Mouse (Mus musculus) left cerebral cortex, adult 2 months (tissue): ENCODE results near the gene Slc25a11. TPM values are rescaled to one million over a fixed set of nuclear protein-coding genes. Genes with fewer than 3 reads are reported as not detected.

Experiments used
- DNase-seq, 2 experiments: peaks; one replicate each; pipeline ENCODE4 v3.0.0; 2021 to 2022; ENCODE audit warnings: low spot score in 2 of 2, mixed read lengths in 1 of 2; ENCODE audit errors: extremely low spot score in 1 of 2
- H3K27ac ChIP-seq: fragments of 200-600 bp; 2 replicates; pipeline ENCODE4 v1.8.1; 2022
- H3K4me3 ChIP-seq: fragments of 200-600 bp; 2 replicates; pipeline ENCODE4 v1.8.1; 2022
- CTCF ChIP-seq: fragments of 200-600 bp; IDR thresholded peaks from 2 replicates; pipeline ENCODE4 v1.8.1; 2022; ENCODE audit warnings: antibody characterized with exemption, mild to moderate bottlenecking, moderate library complexity
- intact Hi-C: fragments of 180-260 bp; cut with DNase I; formaldehyde crosslinking; loops from one replicate; pipeline ENCODE4 v1.15.1; 2025
- total RNA-seq, 2 experiments: library from RNA; stranded (reverse); gene quantifications; 2 replicates each; pipeline ENCODE4 v1.2.3; 2021

Slc25a11 gene
- total RNA-seq, 2 experiments from 2014 or later: 107 to 117 TPM

DNA sequence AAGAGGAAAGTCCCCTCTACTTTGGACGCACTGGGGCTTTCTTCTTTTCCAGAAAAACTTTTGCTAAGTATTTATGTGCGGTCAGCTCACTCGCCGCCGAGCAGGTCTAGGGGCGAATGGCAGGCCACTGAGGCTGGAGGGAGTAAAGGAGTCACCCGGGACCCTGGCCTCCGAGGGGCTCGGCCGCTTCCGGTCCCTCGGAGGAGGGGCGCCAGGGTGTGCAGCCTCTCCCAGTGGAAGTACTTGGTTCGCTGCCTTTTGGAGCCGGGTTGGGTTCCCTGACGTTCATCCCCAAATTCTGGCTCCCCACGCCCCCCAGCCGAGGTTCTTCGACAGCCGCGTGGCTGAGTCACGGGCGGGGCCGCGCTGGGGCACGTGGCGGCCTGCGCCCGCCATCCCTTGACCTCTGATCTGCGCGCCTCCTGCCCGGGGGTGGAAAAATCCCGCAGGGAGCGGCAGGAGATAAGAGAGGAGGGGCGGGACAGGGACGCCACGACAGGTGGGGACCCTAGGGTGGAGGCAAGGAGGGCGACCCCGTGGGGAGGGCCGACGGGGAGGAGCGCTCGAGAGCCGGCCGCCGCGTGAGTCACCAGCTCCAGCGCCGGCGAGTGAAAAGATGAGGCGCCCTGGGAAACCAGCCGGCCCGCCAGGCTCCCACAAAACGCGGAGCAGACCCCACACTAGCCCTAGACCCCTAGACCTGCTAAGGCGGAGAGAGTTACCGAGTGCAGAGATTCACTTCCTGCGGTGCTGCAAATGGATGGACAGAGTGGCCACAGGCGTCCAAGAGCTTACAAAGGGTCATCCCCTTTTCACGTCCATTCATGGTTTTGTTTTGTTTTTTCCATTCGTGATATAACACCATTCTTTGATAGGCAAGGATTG is 8.5 kb upstream of the Slc25a11 start:
- no peak for TF ChIP-seq CTCF
- Histone ChIP-seq H3K4me3 (peak overlapping the region; percentile 100), H3K27ac (peak overlapping the region; percentile 64)
- intact Hi-C loops: loop anchor here (10.0 kb wide), 1 partner anchor 421 kb away; the partner anchor contains the start of genes 0610010K14Rik, Gm21988 and Rnasek
- no peak for DNase-seq

DNA sequence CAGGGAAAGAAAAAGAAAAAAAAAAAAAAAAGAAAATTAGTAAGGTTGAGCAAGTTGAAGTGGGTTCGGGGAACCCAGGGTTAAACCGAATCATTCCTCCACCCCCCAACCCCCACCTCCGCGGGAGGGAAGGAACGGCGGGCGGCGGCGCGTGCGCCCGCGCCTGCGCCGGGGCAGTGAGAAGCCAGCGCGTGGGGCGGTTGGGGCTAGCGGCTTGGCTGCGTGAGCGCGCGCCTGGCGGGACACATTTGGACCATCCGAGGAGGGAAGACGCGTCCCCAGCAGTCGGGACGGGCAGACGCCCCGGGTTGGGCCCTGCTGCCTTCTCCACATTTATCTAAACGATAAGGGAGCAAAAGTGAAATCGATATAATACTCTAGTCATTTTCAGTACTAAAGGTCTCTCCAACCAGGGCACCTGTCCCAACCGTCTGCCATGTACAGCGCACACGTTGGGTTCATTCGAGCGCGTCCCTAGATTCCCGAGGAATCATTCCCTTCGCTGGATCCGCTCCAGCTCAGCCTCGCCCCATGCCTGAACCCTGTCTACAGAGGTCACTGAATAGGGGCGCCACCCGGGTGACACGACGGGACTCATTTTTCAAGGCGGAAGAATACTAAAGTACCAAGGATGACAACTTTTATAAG is 7.8 kb upstream of the Slc25a11 start:
- intact Hi-C loops: loop anchor here (10.0 kb wide), 1 partner anchor 420 kb away; the partner anchor contains the start of genes 0610010K14Rik, Gm21988 and Rnasek
- Histone ChIP-seq H3K4me3 (peak overlapping the region; percentile 100), H3K27ac (peak overlapping the region; percentile 99)
- TF ChIP-seq CTCF: no peak
- DNase-seq: peak; percentile 73 to 74

DNA sequence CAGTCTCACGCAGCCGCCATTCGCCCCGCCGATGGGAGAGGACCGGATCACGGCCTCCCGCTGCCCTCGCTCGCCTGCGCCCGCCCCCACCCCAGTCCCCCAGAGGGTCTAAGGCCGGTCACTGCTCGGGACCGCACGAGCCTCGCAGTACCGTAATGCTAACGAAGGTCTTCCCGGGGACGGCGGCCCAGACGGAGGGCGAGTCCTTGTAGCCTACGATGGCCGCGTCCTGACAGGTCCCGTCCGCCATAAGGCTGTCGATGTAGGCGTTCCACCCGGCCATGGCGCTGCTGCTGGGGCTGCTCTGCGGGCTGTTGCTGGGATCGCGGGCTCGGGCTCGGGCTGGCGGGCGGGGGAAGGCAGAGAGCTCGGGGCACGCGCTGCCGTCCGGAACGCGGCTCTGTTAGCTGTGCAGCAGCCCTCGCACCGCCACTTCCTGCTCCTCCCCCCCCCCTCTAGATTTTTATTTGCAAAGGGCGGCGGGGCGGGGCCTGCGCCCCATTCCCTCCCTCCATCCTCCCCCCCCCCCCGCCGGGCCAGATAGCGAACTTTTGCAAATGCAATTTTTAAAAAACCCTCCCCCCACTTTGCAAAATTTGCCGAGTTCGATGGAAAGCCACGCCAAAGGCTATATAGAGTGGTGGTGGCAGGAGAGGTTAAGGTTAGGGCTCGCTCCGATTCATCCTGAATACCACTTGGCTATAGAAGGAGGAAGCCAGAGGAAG is 7.1 kb upstream of the Slc25a11 start, which contains the start of gene Pfn1:
Gene Pfn1 (minus strand): TSS at position 447 of the 725 bp plus-strand sequence.
- intact Hi-C loops: loop anchor here (10.0 kb wide), 1 partner anchor 420 kb away; the partner anchor contains the start of genes 0610010K14Rik, Gm21988 and Rnasek

DNA sequence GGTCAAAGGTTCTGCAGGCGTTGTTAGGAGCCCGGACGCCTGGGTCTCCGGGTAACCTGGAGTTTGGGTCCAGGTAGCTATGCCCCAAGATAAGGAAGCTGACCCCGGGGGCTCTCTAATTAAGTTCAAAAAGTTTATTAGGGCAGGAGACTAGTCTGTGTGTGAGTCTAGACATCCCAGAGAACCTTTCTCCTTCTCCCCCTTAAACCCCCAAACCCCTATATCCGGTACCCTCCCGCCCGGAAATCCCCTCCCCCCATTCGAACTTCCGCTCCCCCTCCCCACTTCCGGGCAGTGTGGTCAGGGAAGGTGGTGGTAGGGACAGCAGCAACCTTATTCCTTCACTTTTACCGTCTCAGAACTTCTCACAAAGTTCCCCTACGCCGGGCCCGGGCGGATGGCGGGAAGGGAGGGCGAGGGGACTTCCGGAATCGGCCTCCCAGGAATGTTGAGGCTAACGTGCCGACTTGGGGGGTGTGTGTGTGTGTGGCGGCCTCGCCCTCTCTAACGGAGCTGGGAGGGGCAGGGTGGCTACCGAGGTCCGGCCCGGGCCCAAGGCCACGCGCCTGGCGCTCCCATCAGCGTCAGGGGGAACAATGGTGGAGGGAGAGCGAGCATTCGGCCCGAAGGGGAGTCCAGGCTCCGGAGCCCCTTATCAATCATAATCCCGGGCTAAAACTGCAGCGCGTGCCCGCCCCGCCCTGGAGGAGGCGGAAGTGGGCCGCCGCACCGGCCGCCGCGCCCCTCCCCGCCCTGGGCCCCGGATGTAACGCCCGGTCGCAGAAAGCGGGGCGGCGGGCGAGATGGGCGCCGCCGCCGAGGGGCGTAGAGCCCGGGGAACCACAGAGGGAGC is 6.3 kb upstream of the Slc25a11 start:
- intact Hi-C loops: loop anchor here (1.0 to 10.0 kb wide), 2 partner anchors 16 to 419 kb away; partner anchors contain the start of genes 0610010K14Rik, Gm21988, Rnasek and Spag7
- DNase-seq: peak; percentile 56 to 63
- Histone ChIP-seq H3K4me3 (peak overlapping the region; percentile 100), H3K27ac (peak overlapping the region; percentile 99)
- TF ChIP-seq CTCF: no peak

More for the DNA sequence above, 7.1 kb upstream of the Slc25a11 start, which contains the start of gene Pfn1:
- H3K27ac ChIP-seq: peak within 1 kb of the TSS; percentile 99
- no peak for TF ChIP-seq CTCF
- peak; percentile 68 to 75 for DNase-seq
- peak within 1 kb of the TSS; percentile 100 for H3K4me3 ChIP-seq

DNA sequence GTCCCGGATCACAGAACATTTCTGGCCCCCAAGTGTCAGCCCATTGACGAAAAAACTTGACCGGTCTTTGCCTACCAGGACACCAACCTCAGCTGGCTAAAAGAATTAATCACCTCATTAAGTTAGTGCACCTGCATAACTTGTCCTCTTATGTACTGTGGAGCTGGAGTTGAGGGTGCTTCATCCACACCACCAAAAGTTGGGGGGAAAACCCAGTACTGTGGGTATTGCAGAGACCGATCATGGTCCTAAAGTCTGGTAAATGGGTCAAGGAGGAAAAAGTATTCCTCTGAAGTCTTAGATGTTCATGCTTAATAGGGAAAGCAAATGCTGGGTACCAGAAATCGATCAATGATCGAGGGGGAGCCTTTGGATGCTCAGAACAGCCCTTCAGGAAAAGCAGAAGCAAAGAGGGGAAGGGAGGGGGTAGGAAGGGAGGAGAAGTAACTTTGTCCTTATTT is 5.6 kb upstream of the Slc25a11 start:
- H3K4me3 ChIP-seq: peak overlapping the region; percentile 100
- no peak for TF ChIP-seq CTCF
- intact Hi-C loops: loop anchor here (1.0 to 10.0 kb wide), 2 partner anchors 16 to 418 kb away; partner anchors contain the start of genes 0610010K14Rik, Gm21988, Rnasek and Spag7
- DNase-seq: no peak
- no peak overlapping the region for H3K27ac ChIP-seq

DNA sequence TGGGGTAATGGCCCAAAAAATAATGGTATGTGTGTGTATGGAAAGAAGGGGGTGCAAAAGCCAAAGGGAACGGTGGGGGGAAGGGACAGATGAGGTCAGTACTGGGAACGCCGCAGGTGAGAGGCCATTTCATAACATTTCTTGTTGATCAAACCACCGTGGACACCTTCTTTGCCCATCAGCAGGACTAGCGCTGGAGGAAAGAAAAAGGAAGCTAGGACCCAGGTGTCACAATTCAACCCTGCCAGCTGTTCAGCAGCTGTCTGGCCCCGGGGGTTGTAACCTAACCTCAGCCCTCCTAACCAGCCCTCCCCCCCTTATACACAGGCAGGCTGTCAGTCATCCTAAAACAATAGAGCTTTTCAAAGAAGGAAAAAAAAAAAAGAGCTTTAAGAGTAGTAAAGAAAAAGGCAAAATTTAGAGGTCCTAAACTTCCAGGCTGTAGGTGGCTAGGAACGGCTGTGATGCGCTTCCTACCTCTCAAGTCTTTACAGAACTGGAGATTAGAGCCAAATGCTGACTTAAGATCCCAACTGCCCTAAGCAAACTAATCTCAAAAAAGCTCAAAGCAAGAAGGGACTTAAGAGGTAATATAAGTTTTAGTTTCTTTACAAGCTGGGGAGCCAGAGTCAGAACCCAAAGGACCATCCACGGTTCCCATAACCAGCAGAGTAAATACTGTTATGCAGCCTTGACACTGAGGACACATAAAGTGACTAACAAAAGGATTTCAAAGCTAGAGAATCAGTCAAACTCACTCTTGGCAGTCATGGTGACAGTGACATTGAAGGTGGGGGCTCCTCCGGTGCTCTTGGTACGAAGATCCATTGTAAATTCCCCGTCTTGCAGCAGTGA is 5.0 kb upstream of the Slc25a11 start:
- H3K4me3 ChIP-seq: peak overlapping the region; percentile 100; the same call in 1 of the 2 replicates
- no peak overlapping the region for H3K27ac ChIP-seq
- DNase-seq: no peak
- TF ChIP-seq CTCF: no peak
- intact Hi-C loops: loop anchor here (10.0 kb wide), 1 partner anchor 417 kb away; the partner anchor contains the start of genes 0610010K14Rik, Gm21988 and Rnasek

DNA sequence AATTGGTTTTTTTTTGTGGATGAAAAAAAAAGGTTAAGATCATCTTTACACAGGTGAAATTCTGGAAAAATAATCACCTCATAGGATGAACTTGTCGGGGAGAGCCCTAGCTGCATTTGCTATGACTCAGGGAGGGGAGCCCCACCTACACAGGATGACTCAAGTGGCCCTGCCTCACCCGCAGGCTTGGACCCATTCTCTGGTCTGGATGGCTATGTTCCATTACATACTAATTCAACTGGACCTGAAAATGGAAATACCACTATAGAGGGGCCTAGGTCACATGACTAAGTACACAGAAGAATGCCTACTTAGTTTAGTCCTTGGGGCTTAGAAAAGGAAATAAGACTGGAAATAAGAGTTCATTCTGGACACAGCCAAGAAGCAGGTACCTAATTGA is 4.1 kb upstream of the Slc25a11 start:
- no peak for TF ChIP-seq CTCF
- no peak for DNase-seq
- Histone ChIP-seq H3K27ac (no peak overlapping the region), H3K4me3 (no peak overlapping the region)
- intact Hi-C loops: loop anchor here (10.0 kb wide), 1 partner anchor 417 kb away; the partner anchor contains the start of genes 0610010K14Rik, Gm21988 and Rnasek

DNA sequence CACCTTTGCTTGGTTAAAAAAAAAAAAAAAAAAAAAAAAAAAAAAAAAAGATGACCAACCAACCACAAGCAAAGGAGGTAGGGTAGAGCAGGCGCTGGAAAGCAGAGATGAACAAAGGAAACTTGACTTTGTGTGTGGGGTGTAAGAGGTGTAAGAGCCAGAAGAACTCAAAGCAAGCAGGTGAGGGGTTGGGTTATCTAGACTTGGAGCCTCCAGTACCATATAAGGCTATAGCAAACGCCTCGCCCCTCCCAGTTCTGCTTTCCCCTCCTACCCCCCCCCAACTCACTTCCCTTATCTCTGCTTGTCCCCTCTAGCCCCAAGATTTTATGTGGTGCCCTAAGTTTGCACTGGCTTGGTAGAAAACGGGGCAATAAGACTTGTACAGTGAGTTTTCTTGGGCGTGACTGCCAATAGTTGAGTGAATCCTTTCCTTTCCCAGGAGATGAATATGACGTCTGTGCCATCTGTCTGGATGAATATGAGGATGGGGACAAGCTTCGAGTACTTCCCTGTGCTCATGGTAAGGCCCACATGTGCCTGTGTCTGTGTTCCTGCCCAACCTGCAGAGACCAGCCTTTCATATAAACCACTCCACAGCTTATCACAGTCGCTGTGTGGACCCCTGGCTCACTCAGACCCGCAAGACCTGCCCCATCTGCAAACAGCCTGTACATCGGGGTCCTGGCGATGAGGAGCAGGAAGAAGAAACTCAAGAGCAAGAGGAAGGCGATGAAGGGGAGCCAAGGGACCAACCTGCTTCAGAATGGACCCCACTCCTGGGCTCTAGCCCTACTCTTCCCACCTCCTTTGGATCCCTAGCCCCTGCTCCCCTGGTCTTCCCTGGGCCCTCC is 3.3 kb upstream of the Slc25a11 start:
- H3K4me3 ChIP-seq: no peak overlapping the region
- TF ChIP-seq CTCF: no peak
- no peak overlapping the region for H3K27ac ChIP-seq
- DNase-seq: no peak
- intact Hi-C loops: loop anchor here (10.0 kb wide), 1 partner anchor 416 kb away; the partner anchor contains the start of genes 0610010K14Rik, Gm21988 and Rnasek
